Mouse (Mus musculus) G1E (cell line): ENCODE measurements around the gene 4930415O20Rik. TPM values are rescaled to one million over a fixed set of nuclear protein-coding genes. Genes with fewer than 3 reads are reported as not detected.

ENCODE experiments used
- ATAC-seq: 2 replicates; pipeline ENCODE4 v1.8.0; 2016; ENCODE audit warnings: mild to moderate bottlenecking; ENCODE audit not compliant: insufficient number of reproducible peaks, poor library complexity, low FRiP score, severe bottlenecking; ENCODE audit errors: extremely low read depth
- DNase-seq: peaks from one replicate; pipeline ENCODE4 v3.0.0; 2012; ENCODE audit warnings: low spot score
- H3K27me3 ChIP-seq: 2 replicates; pipeline ENCODE4 v1.6.1; 2012; ENCODE audit warnings: mild to moderate bottlenecking, low read length, inconsistent platforms; ENCODE audit not compliant: insufficient read depth
- H3K36me3 ChIP-seq: replicated peaks from 2 replicates; pipeline ENCODE3; 2012; ENCODE audit warnings: mild to moderate bottlenecking, inconsistent platforms
- H3K4me1 ChIP-seq: 2 replicates; pipeline ENCODE4 v1.6.1; 2012; ENCODE audit warnings: low read depth, low read length, inconsistent platforms, mixed read lengths; ENCODE audit not compliant: insufficient read depth
- H3K4me3 ChIP-seq: 2 replicates; pipeline ENCODE4 v1.5.1; 2012; ENCODE audit warnings: low read depth, mild to moderate bottlenecking, inconsistent platforms, low read length, moderate library complexity, mixed read lengths
- H3K9me3 ChIP-seq: replicated peaks from 2 replicates; pipeline ENCODE4 v1.6.1; 2012; ENCODE audit warnings: inconsistent platforms
- CTCF ChIP-seq: IDR thresholded peaks from 2 replicates; pipeline ENCODE4 v1.5.1; 2012; ENCODE audit warnings: low read depth, low read length, inconsistent platforms, mixed read lengths
- GATA1 ChIP-seq: IDR thresholded peaks from 2 replicates; pipeline ENCODE4 v1.6.1; 2012; ENCODE audit warnings: borderline replicate concordance, low read length, inconsistent platforms, mixed read lengths
- GATA2 ChIP-seq: IDR thresholded peaks from 2 replicates; pipeline ENCODE4 v1.6.1; 2012; ENCODE audit warnings: low read depth, low read length, inconsistent platforms, borderline replicate concordance
- POLR2AphosphoS5 ChIP-seq: IDR thresholded peaks from 2 replicates; pipeline ENCODE4 v1.6.1; 2012; ENCODE audit warnings: low read depth, low read length, inconsistent platforms; ENCODE audit not compliant: insufficient replicate concordance
- TAL1 ChIP-seq: conservative IDR thresholded peaks from 2 replicates; pipeline ENCODE4 v1.6.1; 2012; ENCODE audit warnings: low read depth, low read length, inconsistent platforms, mixed read lengths
- polyA plus RNA-seq: library from polyadenylated mRNA; stranded (reverse); fragments of >175 nt; gene quantifications from 2 replicates; pipeline ENCODE4 v1.2.3, GENCODE M21; 2012
- total RNA-seq, 2 experiments: library from RNA; stranded (forward) in 1 of 2; stranded (reverse) in 1 of 2; fragments of 200-1000 nt in 1 of 2; fragments of >200 nt in 1 of 2; fragmentation: Nextera tagmentation in 1 of 2; gene quantifications; 2 replicates each; pipeline ENCODE4 v1.2.3; 2014 to 2017

Gene 4930415O20Rik
- total and polyA plus RNA-seq, 3 experiments, result not detected

- ATAC-seq, result no peak
- no peak for DNase-seq
- Histone ChIP-seq H3K9me3 (peaks cover 5% of the 10 kb centered on the region), H3K4me3 (no peak overlapping the region), H3K36me3 (no peaks in the 10 kb centered on the region), H3K4me1 (no peaks in the 10 kb centered on the region; the same call in 1 of the 2 replicates), H3K27me3 (peaks cover 51% of the 10 kb centered on the region)
- TF ChIP-seq GATA1 (no peak), POLR2AphosphoS5 (no peak), TAL1 (no peak), CTCF (no peak), GATA2 (no peak)
Observed at GRCm38 (mm10) chr15:98608784-98609250, 38.0 kb downstream of the 4930415O20Rik start.

- Histone ChIP-seq H3K9me3 (peaks cover 5% of the 10 kb centered on the region), H3K27me3 (peaks cover 47% of the 10 kb centered on the region), H3K4me1 (no peaks in the 10 kb centered on the region), H3K4me3 (no peak within 1 kb of the TSS), H3K36me3 (no peaks in the 10 kb centered on the region)
- DNase-seq (no peak), ATAC-seq (no peak)
- no peak for TF ChIP-seq GATA1
Observed at GRCm38 (mm10) chr15:98609331-98610130, 38.7 kb downstream of the 4930415O20Rik start, which contains the start of gene Adcy6. Gene Adcy6, minus strand, starts transcription at chr15:98610076.

GRCm38 (mm10) chr15:98610131-98610633 lies 39.4 kb downstream of the 4930415O20Rik start:
- no peaks in the 10 kb centered on the region for H3K4me1 ChIP-seq
- no peak for ATAC-seq
- peaks cover 5% of the 10 kb centered on the region for H3K9me3 ChIP-seq
- H3K4me3 ChIP-seq, result no peak overlapping the region
- TF ChIP-seq POLR2AphosphoS5, result no peak
- TF ChIP-seq TAL1, result no peak
- no peak for TF ChIP-seq GATA1
- TF ChIP-seq GATA2, result no peak
- no peak for TF ChIP-seq CTCF
- peaks cover 45% of the 10 kb centered on the region for H3K27me3 ChIP-seq
- no peak for DNase-seq
- H3K36me3 ChIP-seq, result no peaks in the 10 kb centered on the region

GRCm38 (mm10) chr15:98612229-98612628 lies 41.4 kb downstream of the 4930415O20Rik start:
- Histone ChIP-seq H3K4me1 (peaks cover under 1% of the 10 kb centered on the region; the same call in 1 of the 2 replicates), H3K9me3 (peaks cover 5% of the 10 kb centered on the region), H3K4me3 (no peak overlapping the region), H3K27me3 (peaks cover 38% of the 10 kb centered on the region), H3K36me3 (no peaks in the 10 kb centered on the region)
- no peak for ATAC-seq
- DNase-seq, result no peak
- no peak for TF ChIP-seq GATA2
- no peak for TF ChIP-seq GATA1
- no peak for TF ChIP-seq TAL1
- no peak for TF ChIP-seq CTCF
- no peak for TF ChIP-seq POLR2AphosphoS5

- ATAC-seq (no peak), DNase-seq (no peak)
- H3K27me3 ChIP-seq, result peaks cover 39% of the 10 kb centered on the region
- H3K4me1 ChIP-seq, result peaks cover 3% of the 10 kb centered on the region; the same call in 1 of the 2 replicates
- H3K36me3 ChIP-seq, result no peaks in the 10 kb centered on the region
- TF ChIP-seq POLR2AphosphoS5 (no peak), TAL1 (no peak), GATA1 (no peak), GATA2 (no peak), CTCF (no peak)
- no peak overlapping the region for H3K4me3 ChIP-seq
- H3K9me3 ChIP-seq, result peaks cover 5% of the 10 kb centered on the region
Observed at GRCm38 (mm10) chr15:98614551-98614950, 43.7 kb downstream of the 4930415O20Rik start.

GRCm38 (mm10) chr15:98614971-98615370 lies 44.2 kb downstream of the 4930415O20Rik start:
- peaks cover 5% of the 10 kb centered on the region for H3K9me3 ChIP-seq
- DNase-seq (no peak), ATAC-seq (no peak)
- peaks cover 38% of the 10 kb centered on the region for H3K27me3 ChIP-seq
- no peak overlapping the region for H3K4me3 ChIP-seq
- TF ChIP-seq GATA2 (no peak), GATA1 (no peak), POLR2AphosphoS5 (no peak), TAL1 (no peak), CTCF (no peak)
- H3K4me1 ChIP-seq, result peaks cover 3% of the 10 kb centered on the region; the same call in 1 of the 2 replicates
- no peaks in the 10 kb centered on the region for H3K36me3 ChIP-seq
